Mouse (Mus musculus): ENCODE data around the gene Armc9. TPM values are rescaled to one million over a fixed set of nuclear protein-coding genes. Genes with fewer than 3 reads are reported as not detected.
A peak's percentile ranks its signal among the peaks of the same experiment; 100 is the strongest.

Gene Armc9
- total RNA-seq, 2 experiments from 2014 or later = 16.1 to 16.8 TPM

- DNase-seq (ENCODE audit: low spot score in 2 of 2) = no peak
Observed at GRCm38 (mm10) chr1:86161061-86161460, 6.5 kb downstream of the Armc9 start.

- no peak for DNase-seq (ENCODE audit: low spot score in 2 of 2)
Observed at GRCm38 (mm10) chr1:86174602-86175001, 20.0 kb downstream of the Armc9 start.

- DNase-seq (ENCODE audit: low spot score in 2 of 2) = no peak
Observed at GRCm38 (mm10) chr1:86176066-86176465, 21.5 kb downstream of the Armc9 start.

- DNase-seq (ENCODE audit: low spot score in 2 of 2) = peak; percentile 57 to 58
Observed at GRCm38 (mm10) chr1:86178462-86179253, 24.1 kb downstream of the Armc9 start.

GRCm38 (mm10) chr1:86182004-86182709 is 27.6 kb downstream of the Armc9 start:
- DNase-seq (ENCODE audit: low spot score in 2 of 2) = no peak

GRCm38 (mm10) chr1:86183577-86184263 is 29.1 kb downstream of the Armc9 start:
- no peak for DNase-seq (ENCODE audit: low spot score in 2 of 2)

GRCm38 (mm10) chr1:86186762-86187161 is 32.2 kb downstream of the Armc9 start:
- no peak for DNase-seq (ENCODE audit: low spot score in 2 of 2)

GRCm38 (mm10) chr1:86187856-86188255 is 33.3 kb downstream of the Armc9 start:
- DNase-seq (ENCODE audit: low spot score in 2 of 2) = no peak

GRCm38 (mm10) chr1:86188271-86188670 is 33.7 kb downstream of the Armc9 start:
- DNase-seq (ENCODE audit: low spot score in 2 of 2) = no peak

GRCm38 (mm10) chr1:86189034-86189702 is 34.6 kb downstream of the Armc9 start:
- DNase-seq (ENCODE audit: low spot score in 2 of 2) = no peak

GRCm38 (mm10) chr1:86190843-86191242 is 36.3 kb downstream of the Armc9 start:
- no peak for DNase-seq (ENCODE audit: low spot score in 2 of 2)

- no peak for DNase-seq (ENCODE audit: low spot score in 2 of 2)
Observed at GRCm38 (mm10) chr1:86194044-86194443, 39.5 kb downstream of the Armc9 start.

- no peak for DNase-seq (ENCODE audit: low spot score in 2 of 2)
Observed at GRCm38 (mm10) chr1:86198276-86198675, 43.7 kb downstream of the Armc9 start.

GRCm38 (mm10) chr1:86199026-86199425 is 44.4 kb downstream of the Armc9 start:
- no peak for DNase-seq (ENCODE audit: low spot score in 2 of 2)

- DNase-seq (ENCODE audit: low spot score in 2 of 2) = no peak
Observed at GRCm38 (mm10) chr1:86201312-86201711, 46.7 kb downstream of the Armc9 start.

- DNase-seq (ENCODE audit: low spot score in 2 of 2) = no peak
Observed at GRCm38 (mm10) chr1:86202617-86203219, 48.1 kb downstream of the Armc9 start.

GRCm38 (mm10) chr1:86210676-86211075 is 56.1 kb downstream of the Armc9 start:
- DNase-seq (ENCODE audit: low spot score in 2 of 2) = no peak

- no peak for DNase-seq (ENCODE audit: low spot score in 2 of 2)
Observed at GRCm38 (mm10) chr1:86211498-86211897, 56.9 kb downstream of the Armc9 start.

GRCm38 (mm10) chr1:86212731-86213130 is 58.2 kb downstream of the Armc9 start:
- no peak for DNase-seq (ENCODE audit: low spot score in 2 of 2)

- peak; percentile 62 to 67 for DNase-seq (ENCODE audit: low spot score in 2 of 2)
Observed at GRCm38 (mm10) chr1:86214158-86214557, 59.6 kb downstream of the Armc9 start.

GRCm38 (mm10) chr1:86215297-86215696 is 60.7 kb downstream of the Armc9 start:
- no peak for DNase-seq (ENCODE audit: low spot score in 2 of 2)
